ENCODE assay signal across 8 mouse cellular contexts in the genomic region with DNA sequence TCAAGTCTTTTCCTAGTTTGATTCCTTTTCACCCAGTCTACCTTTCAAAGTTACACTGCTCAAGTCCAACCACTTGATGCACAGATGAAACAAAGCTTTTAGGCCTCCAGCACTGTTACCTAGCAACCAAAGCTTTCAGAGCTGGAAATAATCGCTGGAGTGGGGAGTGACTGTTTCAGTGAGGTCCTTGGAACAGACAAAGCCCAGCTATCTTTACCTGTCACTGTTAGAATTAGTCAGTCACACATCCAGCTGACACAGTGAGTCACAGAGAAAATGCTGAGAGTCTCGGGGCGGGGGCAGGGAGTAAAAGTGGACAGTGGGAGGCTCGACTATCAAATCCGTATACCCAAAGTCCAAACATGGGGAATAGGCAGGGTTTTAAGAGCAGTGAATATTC. TPM values are rescaled to one million over a fixed set of nuclear protein-coding genes. Genes with fewer than 3 reads are reported as not detected.
A peak's percentile ranks its signal among the peaks of the same experiment; 100 is the strongest.
DNase-seq lines count a peak whose midpoint lies in the region; ATAC-seq lines count a peak whose summit lies in the region.

No protein-coding gene starts in this region.

- 25% methylated on average over 5 of the region's 5 CpGs for WGBS in heart, embryonic 10.5 days
- WGBS in forebrain, embryonic 13.5 days, result 7% methylated on average over 5 of the region's 5 CpGs
- 34% methylated on average over 5 of the region's 5 CpGs for WGBS in midbrain, embryonic 10.5 days

- no peak overlapping the region; the same call in 1 of the 2 replicates for H3K9ac ChIP-seq in forebrain, embryonic 13.5 days

- H3K27ac ChIP-seq in heart, embryonic 10.5 days, result peak overlapping the region; percentile 83
- peak overlapping the region; percentile 69 for H3K27ac ChIP-seq in forebrain, embryonic 13.5 days
- peak overlapping the region; percentile 53 for H3K27ac ChIP-seq in midbrain, embryonic 10.5 days (replicated peaks)

- no peak overlapping the region; the same call in 1 of the 2 replicates for H3K4me2 ChIP-seq in forebrain, embryonic 13.5 days

- intact Hi-C loops in heart, postnatal 25 days (cut with DNase I), result no loop called here

- peak; percentile 83 for DNase-seq in heart, embryonic 10.5 days (ENCODE audit: low spot score)
- DNase-seq in heart, postnatal 25 days (ENCODE audit: low spot score), result no peak
- DNase-seq in NIH3T3 (ENCODE audit: low read depth), result peak; percentile 14
- DNase-seq in midbrain, embryonic 10.5 days (ENCODE audit: low spot score), result peak; percentile 41
- DNase-seq in spleen, postnatal 14 days (ENCODE audit: low spot score in 2 of 2), result no peak
- no peak for DNase-seq in layer of hippocampus, postnatal 36 days

- H3K4me3 ChIP-seq in heart, embryonic 10.5 days, result no peak overlapping the region
- no peak overlapping the region for H3K4me3 ChIP-seq in forebrain, embryonic 13.5 days
- H3K4me3 ChIP-seq in midbrain, embryonic 10.5 days, result no peak overlapping the region

- H3K27me3 ChIP-seq in heart, embryonic 10.5 days (ENCODE audit: insufficient read depth, poor library complexity, severe bottlenecking), result peaks cover 6% of the 10 kb centered on the region; the same call in 1 of the 2 replicates
- H3K27me3 ChIP-seq in forebrain, embryonic 13.5 days, result peaks cover 6% of the 10 kb centered on the region; the same call in 1 of the 2 replicates
- peaks cover 6% of the 10 kb centered on the region; the same call in 1 of the 2 replicates for H3K27me3 ChIP-seq in midbrain, embryonic 10.5 days (ENCODE audit: low read depth, poor library complexity, severe bottlenecking)

- H3K4me1 ChIP-seq in heart, embryonic 10.5 days, result peaks cover 20% of the 10 kb centered on the region
- peaks cover 17% of the 10 kb centered on the region for H3K4me1 ChIP-seq in forebrain, embryonic 13.5 days
- H3K4me1 ChIP-seq in midbrain, embryonic 10.5 days, result peaks cover 24% of the 10 kb centered on the region

- peaks cover 6% of the 10 kb centered on the region; the same call in 1 of the 2 replicates for H3K36me3 ChIP-seq in heart, embryonic 10.5 days
- peaks cover 4% of the 10 kb centered on the region; the same call in 1 of the 2 replicates for H3K36me3 ChIP-seq in forebrain, embryonic 13.5 days (ENCODE audit: poor library complexity, severe bottlenecking)
- H3K36me3 ChIP-seq in midbrain, embryonic 10.5 days, result peaks cover 9% of the 10 kb centered on the region

- H3K9me3 ChIP-seq in heart, embryonic 10.5 days, result no peaks in the 10 kb centered on the region
- H3K9me3 ChIP-seq in forebrain, embryonic 13.5 days (replicated peaks), result no peaks in the 10 kb centered on the region
- no peaks in the 10 kb centered on the region for H3K9me3 ChIP-seq in midbrain, embryonic 10.5 days (replicated peaks)

- ATAC-seq in forebrain, embryonic 13.5 days, result peak; percentile 60
- no peak for ATAC-seq in erythroid progenitor cell, adult 5-6 weeks (replicated peaks; ENCODE audit: low FRiP score, poor library complexity, severe bottlenecking)

RNA-seq across cellular contexts. Expression of a gene that starts 28.5 kb away (rescaled TPM):
- 17.4 and 30.7 TPM in 2 replicates for polyA plus RNA-seq in heart, embryonic 10.5 days (2016; fragmentation: Nextera tagmentation; extraction: Ambion mirVana)
- 100 to 1,000 TPM in 1 of 2 experiments, 10 to 100 TPM in 1; 79.0 to 107 TPM for total RNA-seq in heart, postnatal 25 days (2021)
- polyA plus RNA-seq in forebrain, embryonic 13.5 days (2015; fragmentation: Nextera tagmentation; extraction: Ambion mirVana), result 5.3 and 6.5 TPM in 2 replicates
- polyA plus RNA-seq in midbrain, embryonic 10.5 days (2016; fragmentation: Nextera tagmentation; extraction: Ambion mirVana), result 8.9 and 9.9 TPM in 2 replicates
- 0.72 TPM in 1 of 2 replicates, not detected in the other for total RNA-seq in erythroid progenitor cell, adult 5-6 weeks (2015; ENCODE audit: low replicate concordance)
- 0.13 and 3.5 TPM in 2 replicates for total RNA-seq in erythroid progenitor cell, adult 5-6 weeks (2017; ENCODE audit: low replicate concordance)
- 100 to 1,000 TPM; 157 to 178 TPM for total RNA-seq in layer of hippocampus, postnatal 36 days (2021)

Comparison
In these comparisons a context has a peak if more than half of its experiments do, and no peak if none do; other contexts are left out.
1. DNase-seq: peak in heart, embryonic 10.5 days (single experiment), NIH3T3 (single experiment) and midbrain, embryonic 10.5 days (single experiment); none in heart, postnatal 25 days (single experiment), spleen, postnatal 14 days (0 of 2) and layer of hippocampus, postnatal 36 days (0 of 2).
2. RNA of a gene that starts 28.5 kb away (total RNA-seq): 157 to 178 TPM in layer of hippocampus, postnatal 36 days and 79.0 to 107 TPM in heart, postnatal 25 days; 0.13 to 3.5 TPM in erythroid progenitor cell, adult 5-6 weeks; every median in the first group is over 10 times any median in the second.
3. Peak in every context shown above with its lines, with median percentiles within 50 percentile points of each other: H3K27ac ChIP-seq.